Mouse (Mus musculus) stomach, postnatal 0 days (tissue): Measurements from ENCODE around the gene Nufip2.

Source experiments
- CTCF ChIP-seq: IDR thresholded peaks from 2 replicates; pipeline ENCODE4 v1.5.1; 2016; ENCODE audit warnings: antibody characterized with exemption, low read depth, mild to moderate bottlenecking, moderate library complexity
- EP300 ChIP-seq: optimal IDR thresholded peaks from 2 replicates; pipeline ENCODE3; 2016; ENCODE audit warnings: antibody characterized with exemption

DNA sequence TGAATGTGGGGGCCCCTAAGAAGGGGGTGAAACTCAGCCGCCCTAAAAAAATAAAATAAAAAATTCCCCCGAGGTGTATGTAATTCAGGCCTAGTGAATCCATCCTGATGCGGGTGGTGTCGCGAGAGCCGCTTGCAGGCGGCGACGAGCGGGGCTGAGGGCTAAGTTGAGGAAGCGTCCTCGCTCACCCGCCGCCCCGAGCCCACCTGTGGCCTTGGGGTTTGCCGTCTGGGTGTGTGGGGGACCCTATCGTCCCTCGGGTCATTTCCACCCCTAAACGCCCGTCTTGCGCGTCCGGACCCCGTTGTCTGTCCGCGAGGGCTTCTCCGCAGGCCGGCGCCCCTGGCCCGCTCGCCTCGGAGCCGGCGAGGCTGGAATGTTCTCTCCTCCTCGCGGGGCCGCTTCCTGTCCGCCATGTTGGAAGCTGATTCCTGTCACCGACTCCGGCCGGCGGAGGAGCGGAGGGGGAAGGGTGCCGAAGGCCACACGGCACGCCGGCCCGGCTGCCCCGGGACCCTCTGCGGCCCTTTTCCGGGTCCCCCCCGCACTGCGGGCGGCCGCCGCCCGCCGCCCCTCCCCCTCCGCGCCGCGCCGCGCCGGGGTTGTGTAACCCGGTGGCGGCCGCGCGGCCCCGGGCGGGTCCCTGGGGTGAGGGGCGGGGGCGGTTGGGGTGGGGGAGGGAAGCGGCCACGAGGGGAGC lies 1.0 kb downstream of the Nufip2 start:
- no peak for TF ChIP-seq CTCF
- TF ChIP-seq EP300 = no peak
